Mouse (Mus musculus) macrophage (primary cell): Measurements from ENCODE around the gene Mast3. TPM values are rescaled to one million over a fixed set of nuclear protein-coding genes. Genes with fewer than 3 reads are reported as not detected.

Source experiments
- H3K27ac ChIP-seq: fragments of 350-480 bp; formaldehyde crosslinking; 2 replicates; pipeline ENCODE4 v1.9.0; 2021
- H3K36me3 ChIP-seq: fragments of 350-480 bp; formaldehyde crosslinking; 2 replicates; pipeline ENCODE4 v1.9.0; 2021; ENCODE audit errors: inconsistent target
- H3K4me3 ChIP-seq: fragments of 350-480 bp; formaldehyde crosslinking; 2 replicates; pipeline ENCODE4 v1.9.0; 2021; ENCODE audit errors: inconsistent target
- H3K79me2 ChIP-seq: fragments of 350-480 bp; formaldehyde crosslinking; 2 replicates; pipeline ENCODE4 v1.9.0; 2021; ENCODE audit errors: inconsistent target
- WGBS: methylation state at CpG from one replicate; pipeline ENCODE4 v1.1.7; 2026; ENCODE audit warnings: inconsistent platforms; ENCODE audit not compliant: missing documents; 5-methylcytosine and 5-hydroxymethylcytosine counted together
- polyA plus RNA-seq: library from polyadenylated mRNA; stranded (reverse); fragments of 250-400 nt; gene quantifications from 3 replicates; pipeline ENCODE4 v1.2.4, GENCODE M21; 2018; ENCODE audit warnings: inconsistent platforms

Gene Mast3
- polyA plus RNA-seq, 1 experiment from 2014 or later, result 40.6 TPM

- WGBS, result 24% methylated on average over 7 of the region's 8 CpGs
- peak overlapping the region; percentile 79 for H3K27ac ChIP-seq
- peaks cover 41% of the 10 kb centered on the region for H3K36me3 ChIP-seq
- H3K4me3 ChIP-seq, result peak overlapping the region; percentile 82
- peaks cover 51% of the 10 kb centered on the region for H3K79me2 ChIP-seq
Observed at GRCm38 (mm10) chr8:70790846-70791245, 14.0 kb downstream of the Mast3 start.

GRCm38 (mm10) chr8:70789046-70789445 is 15.8 kb downstream of the Mast3 start:
- no peak overlapping the region for H3K4me3 ChIP-seq
- 98% methylated on average over 10 of the region's 10 CpGs for WGBS
- peaks cover 59% of the 10 kb centered on the region for H3K36me3 ChIP-seq
- H3K79me2 ChIP-seq, result peaks cover 36% of the 10 kb centered on the region
- no peak overlapping the region for H3K27ac ChIP-seq

- Histone ChIP-seq H3K4me3 (no peak overlapping the region), H3K79me2 (peaks cover 34% of the 10 kb centered on the region), H3K36me3 (peaks cover 68% of the 10 kb centered on the region), H3K27ac (no peak overlapping the region)
- 94% methylated on average over 28 of the region's 30 CpGs for WGBS
Observed at GRCm38 (mm10) chr8:70787941-70788667, 16.8 kb downstream of the Mast3 start.

GRCm38 (mm10) chr8:70787051-70787445 is 17.8 kb downstream of the Mast3 start:
- Histone ChIP-seq H3K79me2 (peaks cover 34% of the 10 kb centered on the region), H3K27ac (no peak overlapping the region), H3K36me3 (peaks cover 73% of the 10 kb centered on the region), H3K4me3 (no peak overlapping the region)
- 83% methylated on average over 3 of the region's 3 CpGs for WGBS

DNA sequence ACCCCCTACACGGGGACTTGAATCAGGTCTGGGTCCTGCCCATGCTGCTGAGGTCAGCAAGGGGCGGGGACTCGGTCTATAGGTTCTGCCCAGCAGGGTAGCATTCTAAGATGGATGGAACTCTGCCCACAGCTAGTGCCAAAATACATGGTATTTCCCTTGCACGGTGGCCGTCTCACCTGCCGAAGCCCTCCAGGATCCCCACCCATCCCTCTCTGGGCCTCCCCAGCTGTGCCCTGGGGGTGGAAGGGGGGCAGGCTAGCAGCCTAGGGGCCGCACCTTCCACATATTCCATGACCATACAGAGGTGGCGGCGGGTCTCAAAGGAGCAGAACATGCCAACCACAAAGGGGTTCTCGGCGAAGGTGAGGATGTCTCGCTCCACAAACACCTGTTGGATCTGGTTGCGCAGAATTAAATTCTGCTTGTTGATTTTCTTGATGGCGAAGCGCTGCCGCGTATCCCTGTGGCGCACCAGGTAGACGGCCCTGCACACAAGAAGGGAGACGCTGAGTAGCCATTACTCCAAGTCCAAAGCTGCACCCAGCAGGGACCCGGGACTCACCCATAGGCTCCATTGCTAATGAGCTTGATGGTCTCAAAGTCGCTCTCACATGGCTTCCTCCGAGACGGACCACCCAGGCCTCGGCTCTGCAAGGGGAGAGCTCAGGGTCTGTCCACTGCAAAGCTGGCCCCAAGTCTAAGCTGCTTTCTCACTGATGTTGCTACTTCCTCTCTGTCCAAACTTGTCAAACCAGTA is 18.4 kb downstream of the Mast3 start:
- Histone ChIP-seq H3K79me2 (peaks cover 28% of the 10 kb centered on the region), H3K36me3 (peaks cover 78% of the 10 kb centered on the region), H3K4me3 (no peak overlapping the region), H3K27ac (no peak overlapping the region)
- 96% methylated on average over 25 of the region's 25 CpGs for WGBS

DNA sequence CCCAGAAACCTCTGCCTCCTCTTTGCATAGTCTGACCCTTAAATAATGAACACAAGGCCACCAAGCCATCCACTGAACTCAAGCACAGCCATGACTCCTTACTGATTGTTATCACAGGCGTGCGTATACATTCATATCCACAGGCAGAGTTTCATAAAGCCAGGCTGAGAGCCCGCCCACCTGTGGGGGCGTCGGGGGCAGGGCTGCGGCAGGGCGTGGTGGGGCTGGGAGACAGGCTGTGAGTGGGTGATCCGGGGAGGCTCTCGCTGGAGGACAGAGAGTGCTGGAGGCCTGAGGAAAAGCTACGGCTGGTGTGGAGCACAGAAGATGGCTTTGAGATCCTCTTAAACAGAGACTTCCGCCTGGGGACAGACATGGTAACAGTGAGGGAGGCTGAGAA is 24.8 kb downstream of the Mast3 start:
- H3K36me3 ChIP-seq, result peaks cover 41% of the 10 kb centered on the region

DNA sequence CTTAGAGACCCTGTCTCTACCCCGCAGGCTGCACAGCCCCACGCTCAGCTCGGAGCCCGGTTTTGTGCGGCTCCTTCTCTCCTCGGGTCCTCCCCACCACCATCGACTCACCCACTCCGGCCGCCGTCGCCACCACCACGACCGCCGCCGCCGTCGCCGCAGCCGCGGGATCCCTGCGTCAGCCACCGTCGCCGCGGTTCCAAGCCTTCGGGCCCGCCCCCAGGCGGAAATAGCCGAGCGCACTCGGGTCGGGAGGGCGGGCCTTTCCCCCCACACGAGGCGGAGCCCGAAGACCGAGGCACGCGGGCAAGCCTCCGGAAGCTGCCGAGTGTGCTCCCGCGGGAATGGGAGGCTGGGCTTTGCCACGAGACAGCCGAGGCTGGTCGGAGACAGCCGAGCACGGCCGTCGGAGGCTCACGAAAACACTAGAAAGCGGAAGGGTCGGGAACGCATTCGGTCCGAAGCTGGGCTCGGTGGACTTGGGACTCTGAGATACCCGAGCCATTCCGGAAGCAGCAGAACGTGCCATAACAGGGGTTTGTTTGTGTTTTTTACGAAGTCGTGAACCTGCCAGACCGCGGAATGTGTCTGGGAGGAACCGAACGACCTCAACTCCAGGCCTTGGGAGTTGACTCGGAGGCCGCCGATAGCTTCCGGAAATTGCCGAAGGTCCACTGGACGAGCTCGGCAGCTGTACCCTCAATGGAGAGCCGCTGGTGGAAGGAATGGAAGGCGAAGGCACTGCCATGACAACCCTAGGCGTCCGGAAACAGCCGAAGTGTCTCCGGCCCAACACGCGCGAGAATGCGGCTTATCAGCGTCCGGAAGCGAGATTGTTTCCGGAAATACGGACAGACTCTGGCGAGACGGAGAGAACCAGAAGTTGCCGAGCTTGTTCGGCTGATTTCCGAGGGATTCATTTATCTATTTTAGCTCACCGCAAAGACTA is 28.1 kb downstream of the Mast3 start, which contains the start of gene Pik3r2:
Pik3r2 (minus strand) TSS at position 218 of the 949 bp plus-strand sequence.
- peaks cover 15% of the 10 kb centered on the region; the same call in 1 of the 2 replicates for H3K36me3 ChIP-seq
- peak within 1 kb of the TSS; percentile 92 for H3K27ac ChIP-seq
- H3K79me2 ChIP-seq, result peaks cover 13% of the 10 kb centered on the region; the same call in 1 of the 2 replicates
- H3K4me3 ChIP-seq, result peak within 1 kb of the TSS; percentile 65
- WGBS, result under 1% methylated on average over 72 of the region's 94 CpGs

More for the DNA sequence above, 24.8 kb downstream of the Mast3 start:
- Histone ChIP-seq H3K27ac (no peak overlapping the region), H3K79me2 (peaks cover 13% of the 10 kb centered on the region; the same call in 1 of the 2 replicates), H3K4me3 (no peak overlapping the region)
- 86% methylated on average over 11 of the region's 11 CpGs for WGBS

DNA sequence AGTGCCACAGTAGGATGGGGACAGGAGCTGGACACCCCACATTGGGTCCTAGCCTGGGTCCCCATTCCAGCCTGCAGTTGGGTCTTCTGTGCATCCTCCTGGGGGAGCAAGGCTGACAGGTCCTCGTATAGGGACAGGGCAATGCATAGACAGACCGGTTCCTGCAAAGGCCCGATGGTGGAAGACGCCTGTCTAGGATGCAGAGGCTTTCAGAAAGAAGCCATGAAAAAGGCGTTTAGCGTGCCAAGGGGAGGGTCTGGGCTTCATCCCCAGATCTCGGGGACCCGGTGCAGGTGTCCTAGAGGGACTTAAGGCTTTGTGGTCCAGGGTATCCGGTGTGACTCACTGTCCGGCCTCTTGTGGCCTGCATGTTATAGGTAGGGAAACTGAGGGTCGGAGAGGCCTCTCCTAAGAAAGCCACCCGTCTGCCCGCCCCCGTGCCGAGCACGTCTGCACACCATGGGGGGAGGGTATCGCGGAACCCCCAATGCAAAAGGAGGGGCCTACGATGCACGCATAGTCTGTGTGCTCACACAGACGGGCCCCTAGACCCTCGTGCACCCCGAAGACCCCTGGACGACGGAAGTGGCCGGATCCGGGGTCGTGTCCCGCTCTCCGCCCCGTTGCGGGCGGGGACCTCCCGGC is 28.9 kb downstream of the Mast3 start:
- H3K36me3 ChIP-seq, result peaks cover 10% of the 10 kb centered on the region; the same call in 1 of the 2 replicates
- 6% methylated on average over 30 of the region's 34 CpGs for WGBS
- H3K27ac ChIP-seq, result no peak overlapping the region
- H3K4me3 ChIP-seq, result peak overlapping the region; percentile 54
- H3K79me2 ChIP-seq, result peaks cover 13% of the 10 kb centered on the region; the same call in 1 of the 2 replicates

- Histone ChIP-seq H3K4me3 (no peak overlapping the region), H3K79me2 (peaks cover 13% of the 10 kb centered on the region; the same call in 1 of the 2 replicates), H3K36me3 (peaks cover 9% of the 10 kb centered on the region; the same call in 1 of the 2 replicates), H3K27ac (no peak overlapping the region)
- WGBS, result 100% methylated on average over 5 of the region's 5 CpGs
Observed at GRCm38 (mm10) chr8:70775227-70775626, 29.6 kb downstream of the Mast3 start.

DNA sequence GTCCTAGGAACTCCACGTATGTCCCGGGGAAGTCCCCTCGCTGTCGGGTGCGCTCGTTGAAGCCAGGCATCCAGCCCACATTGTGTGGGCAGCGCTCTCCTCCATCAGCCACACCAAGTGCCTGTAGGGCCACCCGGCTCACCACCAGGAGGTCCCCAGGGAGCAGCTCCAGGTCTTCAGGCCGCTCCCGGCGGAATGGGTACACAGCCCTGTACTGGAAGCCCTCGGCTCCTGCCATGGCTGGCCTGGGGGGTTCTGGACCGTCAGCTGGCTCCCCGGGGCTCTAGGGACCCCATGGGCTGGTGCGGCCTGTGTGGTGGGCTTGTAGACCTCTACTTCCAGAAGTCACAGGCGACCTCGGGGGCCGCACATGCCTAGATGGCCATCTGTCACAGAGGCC is 30.1 kb downstream of the Mast3 start:
- H3K27ac ChIP-seq, result no peak overlapping the region
- H3K36me3 ChIP-seq, result peaks cover 9% of the 10 kb centered on the region; the same call in 1 of the 2 replicates
- WGBS, result 98% methylated on average over 9 of the region's 18 CpGs
- peaks cover 13% of the 10 kb centered on the region; the same call in 1 of the 2 replicates for H3K79me2 ChIP-seq
- H3K4me3 ChIP-seq, result no peak overlapping the region

- WGBS, result 76% methylated on average over 9 of the region's 9 CpGs
- H3K4me3 ChIP-seq, result no peak overlapping the region
- peaks cover 13% of the 10 kb centered on the region; the same call in 1 of the 2 replicates for H3K79me2 ChIP-seq
- H3K36me3 ChIP-seq, result peaks cover 9% of the 10 kb centered on the region; the same call in 1 of the 2 replicates
- no peak overlapping the region for H3K27ac ChIP-seq
Observed at GRCm38 (mm10) chr8:70773833-70774232, 31.0 kb downstream of the Mast3 start.

- Histone ChIP-seq H3K27ac (no peak overlapping the region), H3K79me2 (peaks cover 10% of the 10 kb centered on the region; the same call in 1 of the 2 replicates), H3K4me3 (no peak overlapping the region), H3K36me3 (peaks cover 9% of the 10 kb centered on the region; the same call in 1 of the 2 replicates)
- 92% methylated on average over 4 of the region's 5 CpGs for WGBS
Observed at GRCm38 (mm10) chr8:70773410-70773809, 31.4 kb downstream of the Mast3 start.

DNA sequence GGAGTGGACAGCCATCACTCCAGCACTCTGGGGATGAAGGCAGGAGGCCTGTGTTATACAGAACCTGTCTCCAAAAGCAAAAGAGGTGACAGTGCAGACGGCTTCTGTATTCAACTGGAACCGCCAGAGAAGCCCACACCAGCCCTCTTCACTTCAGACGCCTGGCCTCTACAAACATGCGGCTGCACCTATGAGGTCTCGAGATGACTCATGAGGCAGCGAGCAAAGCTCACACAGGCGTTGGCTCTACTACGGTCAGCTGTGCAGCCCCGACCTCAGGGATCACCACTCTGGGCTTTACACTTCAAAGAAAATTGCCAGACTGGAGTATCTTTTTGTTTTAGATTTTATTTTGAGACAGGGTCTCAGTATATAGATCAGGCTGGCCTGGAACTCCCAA is 32.0 kb downstream of the Mast3 start:
- Histone ChIP-seq H3K79me2 (peaks cover 4% of the 10 kb centered on the region; the same call in 1 of the 2 replicates), H3K4me3 (no peak overlapping the region), H3K27ac (no peak overlapping the region), H3K36me3 (peaks cover 9% of the 10 kb centered on the region; the same call in 1 of the 2 replicates)
- 94% methylated on average over 9 of the region's 9 CpGs for WGBS
